Mouse (Mus musculus): ENCODE results near the gene Kif5c. TPM values are rescaled to one million over a fixed set of nuclear protein-coding genes. Genes with fewer than 3 reads are reported as not detected.

Gene Kif5c
- total RNA-seq, 2 experiments from 2014 or later: 0.79 to 0.80 TPM

DNA sequence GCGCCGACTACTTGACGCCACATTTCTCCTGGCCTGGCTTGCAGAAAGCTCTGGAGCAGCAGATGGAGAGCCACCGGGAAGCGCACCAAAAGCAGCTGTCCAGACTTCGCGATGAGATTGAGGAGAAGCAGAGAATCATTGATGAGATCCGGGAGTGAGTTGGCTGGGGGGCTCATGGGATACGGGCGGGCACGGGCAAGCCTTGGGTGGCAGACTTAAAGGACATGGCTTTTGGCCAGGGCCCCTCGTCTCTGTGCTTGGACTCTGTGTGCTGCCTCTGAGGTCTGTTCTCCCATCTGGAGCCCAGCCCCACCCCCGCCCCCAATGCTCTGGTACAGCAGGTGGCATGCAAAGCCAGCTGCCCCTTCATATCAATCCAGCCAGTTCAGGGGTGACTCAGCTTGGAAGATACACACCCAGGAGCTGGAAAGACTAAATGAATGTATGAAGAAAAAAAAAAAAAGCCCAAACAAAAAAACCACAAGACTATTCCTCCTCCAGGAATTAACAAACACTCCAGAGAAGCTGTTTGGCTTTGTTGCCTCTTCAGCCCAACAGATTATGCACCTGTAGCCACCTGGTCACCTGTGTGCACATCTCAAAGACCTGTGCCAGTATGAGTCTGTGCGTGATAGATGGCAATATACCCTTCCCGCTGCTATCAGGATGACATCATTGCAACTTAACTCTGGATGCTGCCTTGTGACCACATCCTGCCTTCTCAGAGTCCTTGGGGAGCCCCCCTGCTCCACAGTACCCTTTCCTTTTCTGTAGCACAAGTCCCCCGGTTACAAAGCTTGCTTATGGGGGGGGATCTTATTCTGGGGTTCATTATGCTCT, 123.0 kb downstream of the Kif5c start:
- intact Hi-C loops (cut with DNase I): no loop called here
- DNase-seq: no peak

DNA sequence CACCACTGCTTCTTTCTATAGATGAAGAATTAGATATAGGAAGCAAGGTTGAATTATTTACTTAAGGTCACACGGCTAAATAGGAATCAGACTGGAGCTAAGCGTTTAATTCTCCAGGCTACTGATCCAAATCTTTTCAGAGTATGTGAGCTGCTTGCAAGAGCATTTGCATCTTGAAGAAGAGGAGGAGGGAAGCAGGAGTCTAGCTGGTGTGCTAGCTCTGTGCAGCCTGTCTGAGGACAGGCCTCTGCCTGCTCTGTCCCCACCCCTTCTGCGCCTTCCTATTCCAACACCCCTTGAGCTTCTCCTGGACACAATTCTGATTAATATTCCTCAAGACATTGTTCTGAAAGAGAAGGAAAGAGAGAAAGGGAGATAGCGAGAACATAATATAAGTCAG, 123.8 kb downstream of the Kif5c start:
- intact Hi-C loops (cut with DNase I): no loop called here
- DNase-seq: no peak

DNA sequence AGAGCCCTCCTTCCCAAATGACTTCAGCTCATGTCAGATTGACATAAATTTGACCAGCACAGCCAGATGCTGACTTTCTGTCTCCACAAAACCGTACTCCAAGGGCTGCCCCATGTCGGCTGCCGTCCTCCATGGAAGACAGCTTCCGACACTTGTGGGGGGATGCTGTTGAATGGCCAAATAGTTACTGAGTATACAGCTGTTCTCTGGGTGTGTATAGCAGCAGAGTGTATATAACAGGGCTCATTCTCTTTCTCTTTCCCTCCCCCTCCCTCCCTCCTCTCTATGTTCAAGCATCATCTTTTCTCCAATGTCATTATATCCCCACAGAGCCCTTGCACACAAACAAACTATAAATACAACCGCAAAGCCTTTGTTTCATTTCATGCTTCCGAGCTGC, 124.7 kb downstream of the Kif5c start:
- intact Hi-C loops (cut with DNase I): no loop called here
- no peak for DNase-seq

DNA sequence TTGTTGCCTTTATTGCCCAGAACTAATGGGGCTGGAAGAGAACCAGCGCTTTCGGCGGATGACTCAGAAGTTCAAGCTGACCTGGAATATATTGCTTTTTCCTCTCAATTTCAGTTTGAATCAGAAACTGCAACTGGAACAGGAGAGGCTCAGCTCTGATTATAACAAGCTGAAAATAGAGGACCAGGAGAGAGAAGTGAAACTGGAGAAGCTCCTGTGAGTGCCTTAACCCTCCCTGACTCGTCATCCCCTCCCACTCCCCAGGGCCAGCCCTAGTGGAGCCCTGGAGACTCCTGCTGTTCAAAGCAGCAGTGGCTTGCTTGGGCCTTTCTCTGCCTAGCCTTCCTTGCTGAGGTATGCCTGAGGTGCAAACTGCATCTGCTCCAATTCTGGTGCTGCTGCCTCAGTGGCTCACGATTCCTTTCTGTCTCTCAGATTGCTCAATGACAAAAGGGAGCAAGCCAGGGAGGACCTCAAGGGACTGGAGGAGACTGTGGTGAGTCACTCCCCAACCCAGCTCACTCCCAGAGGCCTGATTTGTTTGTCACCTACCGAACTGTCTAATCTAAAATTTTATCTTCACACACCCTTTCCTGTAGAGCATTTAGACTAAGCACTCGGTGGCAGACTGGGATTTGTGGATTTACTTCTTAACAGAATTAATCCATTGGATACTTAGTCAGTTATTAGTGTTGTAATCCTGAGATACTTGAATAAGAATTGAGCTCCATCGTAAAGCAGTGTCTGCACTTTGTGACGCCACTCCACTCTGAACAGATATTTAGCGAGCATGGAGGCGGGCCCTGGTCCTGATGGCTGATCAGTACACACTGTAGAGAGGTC, 125.4 kb downstream of the Kif5c start:
- no peak for DNase-seq
- intact Hi-C loops (cut with DNase I): no loop called here

DNA sequence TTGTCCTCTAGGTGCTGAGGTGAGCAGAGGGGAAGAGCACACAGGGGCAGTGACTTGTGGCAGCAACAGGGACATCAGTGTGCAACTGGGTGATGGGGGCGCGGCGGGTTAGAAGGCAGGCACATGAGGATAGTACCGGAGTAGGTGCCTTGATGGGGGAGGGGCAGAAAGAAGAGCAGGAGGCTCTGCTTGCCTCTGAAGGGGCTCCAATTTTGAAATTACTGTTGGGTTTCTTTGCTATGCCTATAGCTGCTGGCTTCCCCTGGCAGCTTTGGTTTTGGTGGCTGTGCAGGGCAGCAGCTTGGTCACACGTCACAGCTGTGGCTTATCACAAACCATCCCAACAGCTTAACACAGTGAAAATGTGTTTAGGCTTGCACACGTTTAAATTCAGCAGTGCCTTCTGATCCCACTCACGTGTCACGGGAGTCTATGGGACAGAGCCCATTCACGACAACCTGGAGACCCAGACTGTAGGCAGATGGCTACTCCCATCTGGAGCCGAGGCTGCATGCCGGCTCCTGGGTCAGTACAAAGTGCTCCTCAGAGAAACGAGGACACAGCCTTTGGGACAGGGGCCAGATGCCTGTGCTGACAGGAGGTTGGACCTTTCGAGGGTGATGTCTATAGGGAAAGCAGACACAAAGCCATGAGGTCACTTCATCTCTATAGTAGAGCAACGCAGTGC, 126.1 kb downstream of the Kif5c start:
- intact Hi-C loops (cut with DNase I): no loop called here
- DNase-seq: no peak

DNA sequence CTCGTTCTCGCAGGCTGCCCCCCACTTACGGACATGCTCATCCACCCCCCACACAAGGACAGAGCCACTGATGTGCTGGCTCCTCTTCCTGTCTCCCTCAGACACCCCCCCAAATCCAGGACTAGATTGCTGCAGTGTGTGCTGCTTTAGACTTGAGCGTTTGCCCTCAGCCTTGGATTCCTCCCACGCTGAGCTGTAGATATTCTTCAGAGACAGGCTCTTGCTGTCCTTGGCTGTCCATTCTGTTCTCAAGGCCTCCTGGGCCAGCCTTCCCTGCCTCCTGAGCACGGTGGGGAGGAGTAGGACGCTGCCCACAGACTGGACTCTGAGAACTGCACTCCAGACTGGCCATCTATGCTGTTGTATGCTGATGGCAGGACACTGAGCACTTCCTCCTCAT, 127.8 kb downstream of the Kif5c start:
- no peak for DNase-seq
- intact Hi-C loops (cut with DNase I): no loop called here

DNA sequence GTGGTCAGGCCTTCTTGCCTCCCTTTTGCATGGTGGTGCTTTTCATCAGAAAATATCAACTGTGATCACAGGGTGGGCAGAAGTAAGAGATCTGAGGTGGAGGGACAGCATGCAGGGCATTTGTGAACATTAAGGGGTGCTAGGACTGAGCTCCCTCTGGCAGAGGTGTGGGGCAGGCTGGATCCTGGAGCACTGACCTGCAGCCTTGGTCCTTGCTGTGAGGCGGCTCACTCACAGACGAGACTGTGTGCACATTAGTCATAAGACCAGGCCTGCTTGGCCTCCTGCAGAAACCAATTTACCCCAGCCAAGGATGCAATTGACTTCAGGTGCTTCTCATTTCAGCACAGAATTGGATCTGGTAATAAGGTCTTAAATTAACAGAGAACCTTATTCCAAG, 128.6 kb downstream of the Kif5c start:
- no peak for DNase-seq
- intact Hi-C loops (cut with DNase I): no loop called here

DNA sequence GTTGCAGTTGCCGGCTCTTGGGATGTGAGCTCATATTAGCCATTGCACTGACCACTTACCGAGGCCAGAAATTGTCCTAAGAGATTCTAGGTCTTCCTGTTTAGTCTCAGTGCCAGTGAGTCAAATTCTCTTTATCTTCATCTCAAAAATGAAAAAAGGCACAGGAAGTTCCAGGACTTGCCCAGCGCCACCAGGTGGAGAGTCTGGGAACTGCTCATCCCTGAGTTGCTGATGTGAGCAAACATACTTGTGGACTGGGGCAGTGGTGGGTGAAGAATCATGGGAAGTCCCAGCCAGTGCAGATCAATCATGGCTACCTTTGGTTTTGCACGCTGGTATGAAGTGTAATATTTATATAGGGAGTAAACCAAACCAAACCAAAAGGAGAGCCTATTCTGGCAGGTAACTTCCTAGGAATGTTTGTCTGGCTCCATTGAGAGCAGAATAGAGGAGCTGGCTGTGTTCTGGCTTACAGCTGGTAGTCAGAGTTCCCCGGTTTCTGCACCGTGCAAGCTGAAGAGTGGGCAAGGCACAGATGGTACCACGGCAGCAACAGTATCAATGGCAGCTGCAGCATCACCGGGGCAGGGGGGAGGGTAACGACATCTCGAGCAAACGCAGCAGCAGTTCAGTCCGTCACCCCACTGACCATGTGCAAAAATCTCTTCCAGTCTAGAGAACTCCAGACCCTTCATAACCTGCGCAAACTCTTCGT, 129.7 kb downstream of the Kif5c start:
- intact Hi-C loops (cut with DNase I): no loop called here
- peak in 1 of 2 experiments; percentile 36 for DNase-seq

DNA sequence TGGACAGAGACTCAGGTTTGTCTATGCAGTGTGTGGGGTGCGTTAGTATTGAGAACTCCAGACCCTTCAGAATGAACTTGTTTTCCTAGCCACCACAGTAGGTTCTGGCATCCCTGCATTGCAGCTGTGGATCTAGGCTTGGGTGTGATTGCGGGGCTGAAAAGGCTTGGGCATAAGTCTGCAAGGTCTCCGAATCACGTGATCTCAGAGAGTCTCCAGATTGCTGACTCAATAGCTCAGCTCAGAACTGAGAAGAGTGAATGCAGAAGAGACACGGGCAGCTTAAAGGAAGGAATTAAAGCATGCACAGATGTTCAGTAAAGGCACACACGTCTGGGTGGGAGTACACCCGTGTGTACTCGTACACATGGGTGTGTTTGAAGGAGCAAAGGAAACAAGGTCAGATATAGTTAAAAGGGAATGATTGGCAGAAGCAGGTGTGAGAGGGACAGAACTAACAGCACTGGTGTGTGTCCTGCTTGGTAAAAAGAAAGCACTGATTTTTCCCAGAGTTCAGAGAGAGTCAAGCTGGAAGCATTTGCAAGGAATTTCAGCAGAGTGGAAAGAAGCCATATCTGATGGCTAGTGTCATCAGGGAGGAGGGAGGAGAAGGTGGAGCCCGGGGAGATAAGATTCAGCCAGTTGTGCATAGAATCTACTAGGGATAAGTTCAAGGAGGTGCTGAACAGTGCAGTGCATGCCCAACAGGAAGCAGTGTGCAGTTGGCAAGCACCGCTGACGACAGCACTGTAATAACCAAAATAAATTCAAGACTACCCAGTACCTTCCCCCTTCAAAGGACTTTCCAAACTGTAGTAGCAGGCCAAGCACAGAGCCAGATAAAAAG, 130.9 kb downstream of the Kif5c start:
- intact Hi-C loops (cut with DNase I): no loop called here
- peak in 1 of 2 experiments; percentile 25 for DNase-seq

DNA sequence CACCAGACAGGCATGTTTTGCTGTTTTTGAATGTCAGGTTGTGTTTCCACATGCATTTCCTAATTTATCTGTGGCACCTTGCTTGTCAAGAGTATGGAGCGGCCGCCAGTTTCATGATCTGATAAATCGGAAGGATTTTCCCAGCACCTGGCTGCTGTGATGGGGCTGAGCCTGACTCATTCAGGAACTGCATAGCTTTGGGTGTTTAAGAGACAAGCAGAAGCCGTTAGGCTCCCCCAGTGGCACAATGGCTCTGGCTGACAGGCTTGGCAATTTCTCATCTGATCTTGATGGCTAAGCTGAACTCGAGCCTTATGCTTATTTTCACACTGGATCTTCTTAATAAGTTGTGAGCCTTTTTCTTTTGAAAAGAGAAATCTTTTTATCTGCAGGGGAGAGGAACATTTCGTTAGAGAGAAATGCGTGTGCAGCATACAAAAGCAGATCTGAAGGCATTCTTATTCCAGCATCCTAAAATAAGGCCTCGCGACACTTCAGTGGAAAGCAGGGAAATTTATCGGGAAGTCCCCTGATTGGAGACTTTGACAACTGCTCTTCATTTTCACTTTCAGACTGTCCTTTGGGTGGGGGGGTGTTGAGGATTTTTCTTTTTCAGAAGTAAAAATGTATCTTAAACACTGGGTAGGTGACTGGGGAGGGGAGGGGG, 132.6 kb downstream of the Kif5c start:
- intact Hi-C loops (cut with DNase I): no loop called here
- no peak for DNase-seq

DNA sequence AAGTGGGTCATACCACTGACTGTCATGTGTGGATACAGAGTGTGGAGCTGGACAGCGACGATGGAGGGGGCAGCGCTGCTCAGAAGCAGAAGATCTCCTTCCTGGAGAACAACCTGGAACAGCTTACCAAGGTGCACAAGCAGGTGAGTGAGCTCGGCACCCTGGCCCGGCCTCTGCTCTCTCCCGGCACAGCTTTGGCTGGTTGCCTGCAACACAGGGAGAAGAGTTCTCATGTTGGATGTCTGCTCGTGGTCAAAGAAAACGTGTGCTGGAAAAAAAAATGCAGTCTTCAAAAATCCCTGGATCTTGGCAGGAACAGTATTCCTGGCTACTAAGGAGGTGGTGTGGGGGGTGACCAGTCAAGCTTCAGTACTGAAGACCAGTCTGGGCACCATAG, 133.1 kb downstream of the Kif5c start:
- intact Hi-C loops (cut with DNase I): no loop called here
- DNase-seq: no peak

DNA sequence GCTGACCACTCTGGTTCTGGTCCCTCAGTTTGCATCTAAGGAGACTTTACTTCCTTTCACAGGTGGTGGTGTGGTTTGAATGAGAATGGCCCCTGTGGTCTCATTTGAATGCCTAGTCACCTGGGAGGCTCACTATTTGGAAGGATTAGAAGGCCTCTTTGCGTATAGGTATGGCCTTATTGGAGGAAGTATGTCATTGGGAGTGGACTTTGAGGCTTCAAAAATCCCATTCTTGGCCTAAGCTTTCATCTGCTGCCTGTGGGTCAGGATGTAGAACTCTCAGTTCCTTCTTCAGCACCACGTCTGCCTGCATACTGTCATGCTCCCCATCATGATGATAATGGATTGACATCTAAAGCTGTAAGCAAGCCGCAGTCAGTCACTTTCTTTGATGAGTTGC, 134.0 kb downstream of the Kif5c start:
- DNase-seq: no peak
- intact Hi-C loops (cut with DNase I): no loop called here

DNA sequence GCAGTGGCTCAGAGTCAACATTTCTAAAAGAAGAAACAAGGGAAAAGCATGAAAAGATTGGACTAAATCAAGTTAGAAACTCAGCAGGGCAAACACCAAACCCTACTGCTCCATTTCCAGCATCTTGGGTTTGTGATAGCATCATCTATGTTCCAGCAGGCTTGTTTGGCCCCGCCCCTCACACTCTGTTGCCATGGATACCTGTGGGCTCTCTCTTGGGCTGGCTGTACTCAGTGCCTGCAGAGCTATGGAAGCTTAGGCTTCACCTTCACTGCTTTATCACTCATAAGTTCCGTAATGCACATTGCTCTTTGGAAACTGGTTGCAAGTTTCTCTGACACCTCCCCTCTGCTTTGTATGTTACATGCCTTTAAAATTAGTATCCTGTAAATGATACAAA, 136.0 kb downstream of the Kif5c start:
- no peak for DNase-seq
- intact Hi-C loops (cut with DNase I): no loop called here

DNA sequence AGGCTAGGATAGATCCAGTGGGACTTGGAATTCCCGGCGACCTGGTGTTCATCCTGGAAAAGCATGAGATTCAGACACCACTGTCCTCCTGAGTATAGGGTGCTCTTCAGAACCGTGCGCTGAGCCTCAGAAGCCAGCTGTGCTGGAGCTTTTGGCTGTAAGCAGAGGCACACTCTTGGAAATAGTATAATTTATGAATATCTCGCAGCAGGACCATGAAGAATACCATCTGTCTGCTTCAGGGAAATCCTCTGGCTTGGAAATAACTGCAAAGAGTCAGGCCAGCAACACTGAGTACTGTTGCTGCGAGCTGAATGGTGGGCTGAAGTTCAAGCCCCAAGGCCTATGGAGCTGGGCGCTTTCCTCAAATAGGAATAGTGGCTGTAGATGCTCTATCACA, 138.5 kb downstream of the Kif5c start:
- intact Hi-C loops (cut with DNase I): no loop called here
- no peak for DNase-seq

DNA sequence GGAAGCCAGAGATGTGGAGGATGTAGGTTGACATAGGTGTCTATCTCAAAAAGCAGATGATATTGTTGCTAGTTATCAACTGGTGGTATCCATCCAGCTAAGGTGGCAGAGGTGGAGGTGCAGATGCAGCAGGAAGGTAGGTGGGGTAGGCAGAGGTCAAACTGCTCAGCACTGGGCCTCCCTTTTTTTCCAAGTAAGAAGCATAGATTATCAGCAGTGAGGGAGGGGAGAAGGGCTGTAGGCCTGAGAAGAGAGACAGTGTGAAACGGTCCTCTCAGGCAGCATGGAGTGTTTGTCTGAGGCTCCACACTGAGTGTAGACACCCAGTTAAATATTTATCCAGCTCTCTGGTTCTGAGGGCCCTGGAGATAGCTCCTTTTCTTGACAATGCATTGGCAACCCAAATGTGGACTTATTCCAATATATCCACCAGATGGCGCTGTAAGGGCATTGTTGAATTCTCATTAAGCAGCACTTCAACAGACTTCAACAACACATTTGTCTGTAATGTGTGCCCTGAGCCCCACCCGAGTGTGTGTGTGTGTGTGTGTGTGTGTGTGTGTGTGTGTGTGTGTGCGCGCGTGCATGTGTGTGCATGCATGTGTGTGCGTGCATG, 145.3 kb downstream of the Kif5c start:
- peak; percentile 24 to 52 for DNase-seq
- intact Hi-C loops (cut with DNase I): loop anchor here (1.0 kb wide), 1 partner anchor 508 kb away; no protein-coding TSS in a partner anchor

DNA sequence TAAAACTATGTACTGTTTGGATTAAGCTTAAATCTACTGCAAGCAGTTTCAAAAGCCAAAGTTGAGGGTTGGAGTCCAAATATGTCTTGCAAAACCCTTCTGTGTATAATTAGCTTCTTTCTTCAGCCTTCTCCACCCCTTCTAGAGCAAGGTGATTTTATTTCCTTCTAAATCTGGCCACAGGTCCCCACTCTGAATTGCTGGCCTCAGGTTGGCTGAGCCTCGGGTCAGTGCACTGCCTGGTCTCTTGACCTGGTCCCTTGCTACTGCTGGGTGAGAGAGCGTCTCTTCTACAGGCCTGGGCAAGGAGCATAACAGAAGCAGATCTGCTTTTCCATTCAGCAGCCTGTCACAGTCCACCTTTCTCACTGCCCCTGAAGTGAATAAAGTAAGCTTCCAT, 149.8 kb downstream of the Kif5c start:
- intact Hi-C loops (cut with DNase I): no loop called here

DNA sequence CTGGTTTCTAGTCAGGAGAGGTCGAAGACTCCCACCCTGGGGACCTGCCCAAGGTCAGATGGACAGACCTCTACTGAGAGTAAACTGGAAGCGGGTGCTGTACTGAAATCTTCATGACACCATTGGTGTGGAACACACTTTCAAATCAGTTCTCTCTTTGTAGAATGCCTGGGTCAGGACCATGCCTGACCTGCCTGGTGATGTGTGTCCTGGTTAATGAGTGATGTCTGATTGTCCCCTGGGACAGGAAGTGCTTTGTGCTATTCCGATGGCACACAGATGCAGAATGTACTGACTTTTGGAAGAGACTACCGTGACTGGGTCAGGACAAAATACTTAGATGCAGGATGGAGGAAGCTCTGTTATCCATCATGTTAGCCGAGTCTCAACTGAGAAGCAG, 151.3 kb downstream of the Kif5c start:
- intact Hi-C loops (cut with DNase I): no loop called here

More for the DNA sequence above, 149.8 kb downstream of the Kif5c start:
- no peak for DNase-seq

DNA sequence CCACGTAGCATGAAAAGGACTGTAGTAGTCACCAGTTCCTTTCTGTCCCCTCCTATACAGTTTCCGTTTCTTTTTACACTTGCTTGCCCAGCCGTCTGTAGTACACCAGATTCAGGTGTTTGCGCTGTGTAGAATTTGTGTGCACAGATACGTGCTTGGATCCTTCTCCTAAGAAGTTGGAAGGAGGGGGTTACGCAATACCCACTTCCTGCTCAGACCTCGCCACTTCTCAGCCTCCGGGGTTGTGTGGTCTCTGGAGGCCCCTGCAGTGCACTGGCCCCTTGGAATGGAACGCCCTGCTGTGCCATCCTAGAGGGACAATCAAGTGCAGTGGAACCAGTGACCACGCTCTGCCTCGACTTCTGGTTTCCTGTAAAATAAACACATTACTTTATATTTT, 152.1 kb downstream of the Kif5c start:
- intact Hi-C loops (cut with DNase I): no loop called here
- DNase-seq: no peak

More for the DNA sequence above, 151.3 kb downstream of the Kif5c start:
- DNase-seq: no peak

Measured in heart, postnatal 14 days (tissue).